Mouse (Mus musculus): ENCODE data around the gene Ifna4.

DNA sequence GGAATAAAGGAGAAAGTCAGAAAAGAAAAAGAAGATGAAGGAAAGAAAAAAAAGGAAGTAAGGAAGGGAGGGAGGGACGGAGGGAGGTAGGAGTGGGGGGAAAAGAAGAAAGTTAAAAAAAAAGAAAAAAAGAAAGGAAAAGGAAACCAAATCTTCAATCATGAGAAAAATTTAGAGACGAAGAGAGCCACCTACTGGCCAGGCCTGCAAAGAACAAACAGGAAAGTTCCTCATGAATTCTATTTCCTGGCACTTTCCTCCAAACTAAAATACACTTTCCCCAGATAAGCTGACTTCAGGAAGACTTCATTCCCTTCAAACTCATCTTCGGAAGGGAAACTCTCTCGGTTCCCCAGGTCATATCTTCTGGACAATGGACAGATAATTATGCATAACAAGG lies 11.1 kb upstream of the Ifna4 start:
- TF ChIP-seq CTCF (IDR thresholded peaks at IDR 0.05) (peak; percentile 54), EP300 (IDR thresholded peaks at IDR 0.05) (no peak)

Measured in lung, postnatal 0 days (tissue).